ENCODE assay signal across 17 mouse cellular contexts in the genomic region with DNA sequence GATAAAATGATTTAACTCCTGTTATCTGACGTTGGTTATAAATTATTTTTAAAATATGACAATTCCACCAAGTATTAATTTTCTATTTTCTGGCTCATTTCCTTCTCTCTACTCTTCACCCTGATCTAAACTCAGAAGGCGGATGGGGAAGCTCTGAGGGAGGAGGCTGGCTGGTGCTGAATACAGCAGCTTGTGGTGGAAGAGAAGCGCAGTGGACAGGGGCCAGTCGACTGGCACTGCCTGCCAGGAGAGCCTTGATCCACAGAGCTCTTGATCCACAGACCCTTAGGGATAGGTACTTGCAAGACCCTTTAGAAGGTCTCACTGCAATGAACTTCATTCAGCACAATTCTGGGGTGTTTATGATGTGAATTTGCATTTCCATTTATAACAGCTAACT.
DNase-seq lines count a peak whose midpoint lies in the region; ATAC-seq lines count a peak whose summit lies in the region.
"Had no signal": no experiment of that assay in that cellular context is flagged by ENCODE, and none has a peak within 500 bp of the region (broad histone marks: within the 10 kb centered on the region; RNA-seq: fewer than 3 reads in every experiment).

No protein-coding gene starts in this region.

- DNase-seq in cerebellum, postnatal 10 days: peak; percentile 58 to 60
- DNase-seq in cerebellum, adult 9-10 months: no peak
- no peak for DNase-seq in frontal cortex, postnatal 10 days (ENCODE audit: low spot score in 2 of 2)
- DNase-seq: adrenal gland, adult 2 months; adrenal gland, adult 8-10 months; adrenal gland, postnatal 10 days; adrenal gland, postnatal 14 days; adrenal gland, postnatal 25 days; adrenal gland, postnatal 36 days; B cell, adult 2 months; cerebellum, adult 11 months; cerebellum, adult 11-12 months; cerebellum, adult 18-20 months had no signal

- ATAC-seq in frontal cortex, adult (ENCODE audit: low TSS enrichment): peak; percentile 75
- ATAC-seq: activated CD4-positive, CD25-positive, alpha-beta regulatory T cell, adult 4 months; CD4-positive, CD25-positive, alpha-beta regulatory T cell, adult 4 months; Patski had no signal

Comparison
In these comparisons a context has a peak if more than half of its experiments do, and no peak if none do; other contexts are left out.
1. DNase-seq: peak in cerebellum, postnatal 10 days (2 of 2); none in cerebellum, adult 9-10 months (single experiment) and frontal cortex, postnatal 10 days (0 of 2).